Mouse (Mus musculus): ENCODE results near the gene Cog4. TPM values are rescaled to one million over a fixed set of nuclear protein-coding genes. Genes with fewer than 3 reads are reported as not detected.

Gene Cog4
- polyA plus RNA-seq, 1 experiment: 52.6 TPM

- Histone ChIP-seq H3K27ac (replicated peaks; ENCODE audit: low read depth, low read length) (no peak overlapping the region), H3K4me1 (ENCODE audit: control insufficient read depth, insufficient read depth, insufficient read length, low read length) (peaks cover 20% of the 10 kb centered on the region), H3K4me3 (ENCODE audit: insufficient read depth, low read depth, low read length) (no peak overlapping the region)
Observed at GRCm38 (mm10) chr8:110813081-110813812, 33.2 kb upstream of the Cog4 start.

GRCm38 (mm10) chr8:110815308-110815707 lies 31.1 kb upstream of the Cog4 start:
- H3K4me1 ChIP-seq (ENCODE audit: control insufficient read depth, insufficient read depth, insufficient read length, low read length): peaks cover 6% of the 10 kb centered on the region; the same call in 1 of the 2 replicates
- H3K4me3 ChIP-seq (ENCODE audit: insufficient read depth, low read depth, low read length): no peak overlapping the region
- H3K27ac ChIP-seq (replicated peaks; ENCODE audit: low read depth, low read length): no peak overlapping the region

GRCm38 (mm10) chr8:110816990-110817389 lies 29.4 kb upstream of the Cog4 start:
- H3K4me1 ChIP-seq (ENCODE audit: control insufficient read depth, insufficient read depth, insufficient read length, low read length): no peaks in the 10 kb centered on the region
- H3K4me3 ChIP-seq (ENCODE audit: insufficient read depth, low read depth, low read length): no peak overlapping the region
- H3K27ac ChIP-seq (replicated peaks; ENCODE audit: low read depth, low read length): no peak overlapping the region

- no peaks in the 10 kb centered on the region for H3K4me1 ChIP-seq (ENCODE audit: control insufficient read depth, insufficient read depth, insufficient read length, low read length)
- no peak overlapping the region for H3K27ac ChIP-seq (replicated peaks; ENCODE audit: low read depth, low read length)
Observed at GRCm38 (mm10) chr8:110818593-110818992, 27.8 kb upstream of the Cog4 start.

GRCm38 (mm10) chr8:110820257-110820656 lies 26.1 kb upstream of the Cog4 start:
- H3K27ac ChIP-seq (replicated peaks; ENCODE audit: low read depth, low read length): no peak overlapping the region; the same call in 1 of the 2 replicates

More at GRCm38 (mm10) chr8:110818593-110818992, 27.8 kb upstream of the Cog4 start:
- no peak overlapping the region for H3K4me3 ChIP-seq (ENCODE audit: insufficient read depth, low read depth, low read length)

GRCm38 (mm10) chr8:110821960-110822359 lies 24.4 kb upstream of the Cog4 start:
- Histone ChIP-seq H3K4me1 (ENCODE audit: control insufficient read depth, insufficient read depth, insufficient read length, low read length) (no peaks in the 10 kb centered on the region), H3K4me3 (ENCODE audit: insufficient read depth, low read depth, low read length) (no peak overlapping the region), H3K27ac (replicated peaks; ENCODE audit: low read depth, low read length) (no peak overlapping the region)

More at GRCm38 (mm10) chr8:110820257-110820656, 26.1 kb upstream of the Cog4 start:
- Histone ChIP-seq H3K4me3 (ENCODE audit: insufficient read depth, low read depth, low read length) (no peak overlapping the region), H3K4me1 (ENCODE audit: control insufficient read depth, insufficient read depth, insufficient read length, low read length) (no peaks in the 10 kb centered on the region)

GRCm38 (mm10) chr8:110824861-110825260 lies 21.5 kb upstream of the Cog4 start:
- H3K27ac ChIP-seq (replicated peaks; ENCODE audit: low read depth, low read length): no peak overlapping the region
- no peaks in the 10 kb centered on the region for H3K4me1 ChIP-seq (ENCODE audit: control insufficient read depth, insufficient read depth, insufficient read length, low read length)
- H3K4me3 ChIP-seq (ENCODE audit: insufficient read depth, low read depth, low read length): no peak overlapping the region

- no peaks in the 10 kb centered on the region for H3K4me1 ChIP-seq (ENCODE audit: control insufficient read depth, insufficient read depth, insufficient read length, low read length)
- no peak overlapping the region for H3K4me3 ChIP-seq (ENCODE audit: insufficient read depth, low read depth, low read length)
- no peak overlapping the region for H3K27ac ChIP-seq (replicated peaks; ENCODE audit: low read depth, low read length)
Observed at GRCm38 (mm10) chr8:110828511-110828910, 17.9 kb upstream of the Cog4 start.

- H3K4me3 ChIP-seq (ENCODE audit: insufficient read depth, low read depth, low read length): no peak overlapping the region
- no peaks in the 10 kb centered on the region for H3K4me1 ChIP-seq (ENCODE audit: control insufficient read depth, insufficient read depth, insufficient read length, low read length)
- no peak overlapping the region for H3K27ac ChIP-seq (replicated peaks; ENCODE audit: low read depth, low read length)
Observed at GRCm38 (mm10) chr8:110831956-110832355, 14.4 kb upstream of the Cog4 start.

GRCm38 (mm10) chr8:110842012-110842574 lies 4.3 kb upstream of the Cog4 start:
- Histone ChIP-seq H3K4me3 (ENCODE audit: insufficient read depth, low read depth, low read length) (no peak overlapping the region), H3K27ac (replicated peaks; ENCODE audit: low read depth, low read length) (no peak overlapping the region), H3K4me1 (ENCODE audit: control insufficient read depth, insufficient read depth, insufficient read length, low read length) (peaks cover 3% of the 10 kb centered on the region; the same call in 1 of the 2 replicates)

GRCm38 (mm10) chr8:110843207-110843606 lies 3.2 kb upstream of the Cog4 start:
- Histone ChIP-seq H3K4me3 (ENCODE audit: insufficient read depth, low read depth, low read length) (no peak overlapping the region), H3K27ac (replicated peaks; ENCODE audit: low read depth, low read length) (no peak overlapping the region), H3K4me1 (ENCODE audit: control insufficient read depth, insufficient read depth, insufficient read length, low read length) (peaks cover 3% of the 10 kb centered on the region; the same call in 1 of the 2 replicates)

GRCm38 (mm10) chr8:110844941-110845340 lies 1.5 kb upstream of the Cog4 start:
- Histone ChIP-seq H3K4me1 (ENCODE audit: control insufficient read depth, insufficient read depth, insufficient read length, low read length) (peaks cover 3% of the 10 kb centered on the region; the same call in 1 of the 2 replicates), H3K4me3 (ENCODE audit: insufficient read depth, low read depth, low read length) (no peak overlapping the region), H3K27ac (replicated peaks; ENCODE audit: low read depth, low read length) (no peak overlapping the region)

GRCm38 (mm10) chr8:110845821-110846404 lies 487 bp upstream of the Cog4 start:
- Histone ChIP-seq H3K4me3 (ENCODE audit: insufficient read depth, low read depth, low read length) (peak overlapping the region; percentile 80), H3K4me1 (ENCODE audit: control insufficient read depth, insufficient read depth, insufficient read length, low read length) (peaks cover 3% of the 10 kb centered on the region; the same call in 1 of the 2 replicates), H3K27ac (replicated peaks; ENCODE audit: low read depth, low read length) (peak overlapping the region; percentile 69)

GRCm38 (mm10) chr8:110847171-110847549 lies 760 bp downstream of the Cog4 start:
- peaks cover 3% of the 10 kb centered on the region; the same call in 1 of the 2 replicates for H3K4me1 ChIP-seq (ENCODE audit: control insufficient read depth, insufficient read depth, insufficient read length, low read length)
- peak overlapping the region; percentile 90 for H3K27ac ChIP-seq (replicated peaks; ENCODE audit: low read depth, low read length)
- peak overlapping the region; percentile 80 for H3K4me3 ChIP-seq (ENCODE audit: insufficient read depth, low read depth, low read length)

GRCm38 (mm10) chr8:110847645-110848495 lies 1.5 kb downstream of the Cog4 start:
- peak overlapping the region; percentile 80 for H3K4me3 ChIP-seq (ENCODE audit: insufficient read depth, low read depth, low read length)
- H3K27ac ChIP-seq (replicated peaks; ENCODE audit: low read depth, low read length): peak overlapping the region; percentile 48
- H3K4me1 ChIP-seq (ENCODE audit: control insufficient read depth, insufficient read depth, insufficient read length, low read length): peaks cover 3% of the 10 kb centered on the region; the same call in 1 of the 2 replicates

Data from brown adipose tissue, adult 24 weeks (tissue).